Mouse (Mus musculus) bone marrow, adult 2 months (tissue): ENCODE data around the gene Kcnd3.

Source experiments
- CTCF ChIP-seq: fragments of 200-500 bp; IDR thresholded peaks from 2 replicates; pipeline ENCODE4 v1.5.1; 2011; ENCODE audit warnings: low read length, control low read depth; ENCODE audit not compliant: control insufficient read depth, insufficient read depth
- POLR2A ChIP-seq: fragments of 200-500 bp; IDR thresholded peaks from 2 replicates; pipeline ENCODE4 v1.6.1; 2011; ENCODE audit warnings: low read depth, mild to moderate bottlenecking, control low read depth, low read length, borderline replicate concordance; ENCODE audit not compliant: control insufficient read depth

GRCm38 (mm10) chr3:105633021-105633420 lies 180.9 kb downstream of the Kcnd3 start:
- TF ChIP-seq POLR2A (no peak), CTCF (no peak)
